Mouse (Mus musculus) hindbrain, embryonic 14.5 days (tissue): ENCODE data around the gene Rnf38. TPM values are rescaled to one million over a fixed set of nuclear protein-coding genes. Genes with fewer than 3 reads are reported as not detected.

Experiments
- ATAC-seq: fragments of 200-750 bp; cut with Nextera tagmentation; 2 replicates; pipeline ENCODE4 v1.8.0; 2017; ENCODE audit warnings: moderate number of reproducible peaks, mild to moderate bottlenecking, moderate TSS enrichment, moderate library complexity; ENCODE audit not compliant: low FRiP score
- DNase-seq: peaks from one replicate; pipeline ENCODE4 v3.0.0-alpha.2; 2015; ENCODE audit warnings: low spot score
- H3K27ac ChIP-seq: fragments of 300-500 bp; sonication (generic); 2 replicates; pipeline ENCODE4 v1.5.1; 2014; ENCODE audit warnings: mild to moderate bottlenecking, moderate library complexity
- H3K27me3 ChIP-seq: fragments of 300-500 bp; sonication (generic); 2 replicates; pipeline ENCODE4 v1.6.1; 2014; ENCODE audit warnings: mild to moderate bottlenecking, low read length, mixed read lengths; ENCODE audit not compliant: control insufficient read depth, insufficient read depth
- H3K36me3 ChIP-seq: fragments of 300-500 bp; sonication (generic); replicated peaks from 2 replicates; pipeline ENCODE4 v1.6.1; 2014; ENCODE audit not compliant: control insufficient read depth, insufficient read depth
- H3K4me1 ChIP-seq: fragments of 300-500 bp; sonication (generic); replicated peaks from 2 replicates; pipeline ENCODE4 v1.6.1; 2014; ENCODE audit warnings: antibody characterized with exemption, low read length, mixed read lengths; ENCODE audit not compliant: control insufficient read depth, insufficient read depth
- H3K4me2 ChIP-seq: fragments of 300-500 bp; sonication (generic); replicated peaks from 2 replicates; pipeline ENCODE4 v1.6.1; 2014; ENCODE audit warnings: mild to moderate bottlenecking, moderate library complexity
- H3K4me3 ChIP-seq: fragments of 300-500 bp; sonication (generic); replicated peaks from 2 replicates; pipeline ENCODE4 v1.5.1; 2014; ENCODE audit warnings: mild to moderate bottlenecking, low read length
- H3K9ac ChIP-seq: fragments of 300-500 bp; sonication (generic); 2 replicates; pipeline ENCODE4 v1.6.1; 2014
- H3K9me3 ChIP-seq: fragments of 300-500 bp; sonication (generic); 2 replicates; pipeline ENCODE4 v1.6.1; 2016; ENCODE audit warnings: low read length; ENCODE audit not compliant: control insufficient read depth
- WGBS: fragments of 180-500 bp; shearing (Covaris S2); extraction: QIAGEN DNeasy Blood & Tissue Kit; methylation state at CpG from one replicate; pipeline ENCODE4 v1.1.7; 2014; 5-methylcytosine and 5-hydroxymethylcytosine counted together
- polyA plus RNA-seq: library from polyadenylated mRNA; unstranded; fragments of >200 nt; fragmentation: Nextera tagmentation; extraction: Ambion mirVana; gene quantifications from 2 replicates; pipeline ENCODE4 v1.2.1, GENCODE M21; 2014

The Rnf38 gene
- polyA plus RNA-seq, 1 experiment from 2014 or later = 46.6 TPM

DNA sequence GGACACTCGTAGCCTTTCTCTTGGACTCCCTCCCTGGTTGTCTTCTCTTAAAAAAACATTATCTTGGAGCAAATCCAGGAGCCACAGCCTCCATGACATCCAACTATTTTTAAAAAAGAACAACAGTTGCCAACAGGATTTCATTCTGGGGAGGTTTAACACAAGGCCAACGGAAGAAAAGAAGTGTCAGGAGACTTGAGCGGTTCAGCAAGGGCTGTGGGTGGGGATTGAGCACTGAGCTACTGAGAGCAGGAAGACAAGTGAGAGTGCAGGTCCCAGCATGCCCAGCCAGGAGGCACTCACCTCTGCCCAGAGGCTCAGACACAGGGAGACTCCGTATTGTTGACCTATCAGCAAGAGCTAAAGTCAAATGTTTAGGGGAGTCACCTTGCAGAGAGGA, 120.8 kb downstream of the Rnf38 start:
- Histone ChIP-seq H3K36me3 (no peaks in the 10 kb centered on the region), H3K27me3 (no peaks in the 10 kb centered on the region), H3K4me3 (no peak overlapping the region), H3K4me1 (no peaks in the 10 kb centered on the region; the same call in 1 of the 2 replicates), H3K4me2 (no peak overlapping the region), H3K9me3 (no peaks in the 10 kb centered on the region), H3K9ac (no peak overlapping the region), H3K27ac (no peak overlapping the region)
- 30% methylated on average over 4 of the region's 4 CpGs for WGBS
- ATAC-seq (no peak), DNase-seq (no peak)

DNA sequence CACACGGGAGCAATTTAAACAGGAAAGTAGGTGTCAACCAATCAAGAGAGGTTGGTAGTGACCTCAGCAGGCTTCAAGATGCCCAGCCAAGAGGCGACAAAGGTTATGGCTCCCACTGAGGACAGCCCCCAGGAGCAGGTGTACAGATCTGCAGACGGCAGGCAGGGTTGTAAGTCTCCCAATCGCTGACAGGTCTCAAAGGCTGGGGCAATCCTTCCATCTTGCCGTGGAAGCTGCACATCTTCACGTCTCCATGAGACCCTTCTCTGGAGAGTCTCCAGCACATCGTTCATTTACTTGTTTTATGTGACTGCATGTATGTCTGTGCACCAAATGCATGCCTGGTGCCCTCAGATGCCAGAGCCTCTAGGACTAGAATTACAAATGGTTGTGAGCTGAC, 122.8 kb downstream of the Rnf38 start:
- Histone ChIP-seq H3K36me3 (no peaks in the 10 kb centered on the region), H3K4me3 (no peak overlapping the region), H3K4me2 (no peak overlapping the region), H3K9me3 (no peaks in the 10 kb centered on the region), H3K9ac (no peak overlapping the region), H3K4me1 (peaks cover 6% of the 10 kb centered on the region; the same call in 1 of the 2 replicates), H3K27me3 (no peaks in the 10 kb centered on the region), H3K27ac (no peak overlapping the region)
- WGBS = 85% methylated on average over 7 of the region's 7 CpGs
- DNase-seq (no peak), ATAC-seq (no peak)

DNA sequence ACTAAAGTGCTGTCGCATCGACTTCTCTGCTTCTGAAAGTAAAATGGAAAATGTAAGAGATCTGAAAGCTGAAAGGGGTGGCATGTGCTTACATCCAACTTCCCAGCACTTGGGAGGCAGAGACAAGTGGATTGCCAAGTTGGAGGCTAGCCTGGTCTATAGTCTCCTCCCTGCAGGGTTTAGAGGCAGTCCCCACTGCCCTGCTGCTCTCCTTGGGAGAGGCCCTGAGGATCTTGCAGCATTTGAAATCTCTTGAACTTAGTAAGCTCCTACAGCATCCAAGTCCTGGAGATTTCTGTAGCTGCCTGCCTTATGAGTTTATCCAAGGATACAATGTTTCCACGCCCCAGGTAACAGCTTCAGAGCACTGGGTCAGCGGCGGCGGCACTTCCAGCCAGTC, 125.3 kb downstream of the Rnf38 start:
- ATAC-seq (no peak), DNase-seq (no peak)
- Histone ChIP-seq H3K4me1 (peaks cover 6% of the 10 kb centered on the region; the same call in 1 of the 2 replicates), H3K9ac (no peak overlapping the region), H3K9me3 (no peaks in the 10 kb centered on the region), H3K4me2 (no peak overlapping the region), H3K4me3 (no peak overlapping the region), H3K27me3 (no peaks in the 10 kb centered on the region), H3K36me3 (no peaks in the 10 kb centered on the region), H3K27ac (no peak overlapping the region)
- WGBS = 95% methylated on average over 6 of the region's 6 CpGs

DNA sequence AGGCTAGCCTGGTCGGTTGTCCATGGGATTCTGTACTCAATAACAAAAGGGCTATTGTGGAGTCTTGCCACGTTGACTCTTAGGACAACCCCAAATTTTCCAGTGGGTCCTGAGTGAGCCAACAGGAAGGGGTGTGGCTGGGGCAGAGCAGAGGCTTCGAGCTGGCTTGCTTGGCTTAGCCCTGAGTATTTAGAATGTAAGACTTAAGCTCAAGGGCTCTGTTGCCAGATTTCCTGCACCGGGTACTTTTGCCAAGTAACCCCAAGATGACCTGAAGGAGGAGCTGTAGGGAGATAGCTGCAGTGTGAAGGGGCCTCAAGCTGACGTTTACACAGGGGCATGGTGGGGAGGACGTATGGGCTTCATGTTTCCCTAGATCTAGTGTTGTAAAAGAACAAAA, 126.2 kb downstream of the Rnf38 start:
- Histone ChIP-seq H3K9ac (no peak overlapping the region), H3K27me3 (no peaks in the 10 kb centered on the region), H3K4me3 (no peak overlapping the region), H3K36me3 (no peaks in the 10 kb centered on the region), H3K9me3 (no peaks in the 10 kb centered on the region), H3K27ac (no peak overlapping the region), H3K4me2 (no peak overlapping the region), H3K4me1 (0 out of 2 replicates have a peak, but pooled peaks cover 10% of the 10 kb centered on the region)
- 59% methylated on average over 6 of the region's 6 CpGs for WGBS
- ATAC-seq = no peak
- no peak for DNase-seq

DNA sequence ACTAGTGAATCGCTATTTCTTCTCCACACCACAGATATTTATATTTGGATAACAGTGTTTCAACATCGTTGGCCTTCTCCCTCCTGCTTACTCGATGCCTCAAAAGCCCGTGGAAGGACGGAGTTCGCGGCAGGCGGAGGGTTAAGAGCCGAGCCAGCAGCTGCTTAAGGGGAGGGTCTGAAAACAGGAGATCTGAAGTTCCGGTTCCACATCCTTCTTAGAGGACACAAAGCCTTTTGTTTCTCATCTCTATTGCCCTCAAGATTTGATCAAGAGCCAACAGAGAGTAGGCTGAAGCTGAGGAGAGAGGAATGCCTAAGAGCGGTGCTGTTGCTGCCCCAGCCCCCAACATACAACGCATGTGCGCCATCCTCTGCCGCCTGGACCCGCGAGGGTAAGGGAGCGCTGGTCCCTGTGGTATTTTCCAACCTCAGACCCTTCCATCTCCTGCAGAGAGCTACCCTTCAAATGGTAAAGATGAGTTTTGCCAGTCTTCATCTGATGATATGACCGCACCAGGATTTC, 127.2 kb downstream of the Rnf38 start:
- 32% methylated on average over 18 of the region's 18 CpGs for WGBS
- peak overlapping the region; percentile 19 for H3K4me3 ChIP-seq
- H3K27me3 ChIP-seq = no peaks in the 10 kb centered on the region
- H3K27ac ChIP-seq = 0 out of 2 replicates have a peak overlapping the region, but pooled peaks have one; percentile 4
- 0 out of 2 replicates have a peak, but pooled peaks cover 10% of the 10 kb centered on the region for H3K4me1 ChIP-seq
- peak overlapping the region; percentile 41 for H3K4me2 ChIP-seq
- H3K9me3 ChIP-seq = no peaks in the 10 kb centered on the region
- no peak overlapping the region; the same call in 1 of the 2 replicates for H3K9ac ChIP-seq
- no peak; the same call in 1 of the 2 replicates for ATAC-seq
- DNase-seq = peak; percentile 39
- no peaks in the 10 kb centered on the region for H3K36me3 ChIP-seq

DNA sequence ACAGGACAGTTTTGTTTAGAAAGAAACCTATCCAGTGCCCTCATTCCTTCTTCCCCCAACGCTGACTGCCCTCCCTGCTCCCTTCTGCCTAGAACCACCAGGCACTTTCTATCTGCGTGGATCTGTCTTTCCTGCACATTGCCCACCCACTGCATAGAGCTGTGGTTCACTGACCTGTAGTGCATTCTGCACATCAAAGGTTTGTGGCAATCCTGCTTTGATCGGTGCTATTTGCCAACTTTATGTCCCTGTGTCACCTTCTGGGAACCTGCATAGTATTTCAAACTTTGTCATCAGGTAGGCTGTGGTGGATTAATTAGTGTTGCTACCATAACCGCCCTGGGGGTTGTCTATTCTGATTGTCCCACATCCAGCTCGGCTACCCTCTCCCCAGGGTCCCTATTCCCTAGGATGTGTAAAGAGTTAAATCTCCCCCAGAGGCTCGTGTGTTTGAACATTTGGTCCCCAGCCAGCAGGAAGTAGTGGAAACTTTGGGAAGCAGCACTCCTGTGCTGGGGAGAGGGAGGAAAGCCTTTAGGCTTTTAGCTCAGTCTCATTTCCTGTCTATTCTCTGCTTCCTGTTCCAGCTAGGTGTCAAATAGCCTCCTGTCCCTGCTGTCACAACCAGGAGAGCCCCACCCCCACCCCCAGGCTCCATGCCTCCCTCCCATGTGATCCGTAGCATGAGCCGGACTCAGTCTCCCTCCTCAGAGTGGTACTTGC, 129.2 kb downstream of the Rnf38 start:
- Histone ChIP-seq H3K9me3 (no peaks in the 10 kb centered on the region), H3K4me3 (no peak overlapping the region), H3K4me1 (0 out of 2 replicates have a peak, but pooled peaks cover 10% of the 10 kb centered on the region), H3K27ac (no peak overlapping the region), H3K4me2 (no peak overlapping the region), H3K36me3 (no peaks in the 10 kb centered on the region), H3K27me3 (no peaks in the 10 kb centered on the region), H3K9ac (no peak overlapping the region)
- no peak for DNase-seq
- 64% methylated on average over 8 of the region's 8 CpGs for WGBS
- no peak for ATAC-seq

DNA sequence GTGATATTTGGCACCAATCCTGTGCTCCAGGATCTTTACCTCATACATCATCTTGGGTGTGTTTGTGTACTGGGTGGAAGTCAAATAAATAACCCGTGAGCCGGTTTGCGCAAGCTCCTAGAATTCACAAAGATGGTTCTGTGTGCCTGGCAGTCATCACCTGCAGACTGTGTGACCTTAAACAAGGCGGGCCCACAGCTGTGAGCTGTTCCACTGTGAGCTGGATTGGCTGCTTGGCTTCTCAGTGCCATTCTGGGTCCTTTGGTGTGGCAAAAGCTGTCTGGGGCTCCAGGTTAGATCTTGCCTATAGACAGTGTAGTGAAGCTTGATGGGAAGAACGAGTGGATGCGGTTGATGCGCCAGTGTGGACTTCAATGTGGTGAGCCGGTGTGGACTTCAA, 130.0 kb downstream of the Rnf38 start:
- no peak overlapping the region for H3K4me3 ChIP-seq
- H3K9me3 ChIP-seq = no peaks in the 10 kb centered on the region
- no peaks in the 10 kb centered on the region for H3K36me3 ChIP-seq
- H3K4me1 ChIP-seq = 0 out of 2 replicates have a peak, but pooled peaks cover 10% of the 10 kb centered on the region
- ATAC-seq (no peak), DNase-seq (no peak)
- no peak overlapping the region for H3K9ac ChIP-seq
- H3K4me2 ChIP-seq = no peak overlapping the region
- no peak overlapping the region for H3K27ac ChIP-seq
- H3K27me3 ChIP-seq = no peaks in the 10 kb centered on the region
- 82% methylated on average over 8 of the region's 8 CpGs for WGBS

DNA sequence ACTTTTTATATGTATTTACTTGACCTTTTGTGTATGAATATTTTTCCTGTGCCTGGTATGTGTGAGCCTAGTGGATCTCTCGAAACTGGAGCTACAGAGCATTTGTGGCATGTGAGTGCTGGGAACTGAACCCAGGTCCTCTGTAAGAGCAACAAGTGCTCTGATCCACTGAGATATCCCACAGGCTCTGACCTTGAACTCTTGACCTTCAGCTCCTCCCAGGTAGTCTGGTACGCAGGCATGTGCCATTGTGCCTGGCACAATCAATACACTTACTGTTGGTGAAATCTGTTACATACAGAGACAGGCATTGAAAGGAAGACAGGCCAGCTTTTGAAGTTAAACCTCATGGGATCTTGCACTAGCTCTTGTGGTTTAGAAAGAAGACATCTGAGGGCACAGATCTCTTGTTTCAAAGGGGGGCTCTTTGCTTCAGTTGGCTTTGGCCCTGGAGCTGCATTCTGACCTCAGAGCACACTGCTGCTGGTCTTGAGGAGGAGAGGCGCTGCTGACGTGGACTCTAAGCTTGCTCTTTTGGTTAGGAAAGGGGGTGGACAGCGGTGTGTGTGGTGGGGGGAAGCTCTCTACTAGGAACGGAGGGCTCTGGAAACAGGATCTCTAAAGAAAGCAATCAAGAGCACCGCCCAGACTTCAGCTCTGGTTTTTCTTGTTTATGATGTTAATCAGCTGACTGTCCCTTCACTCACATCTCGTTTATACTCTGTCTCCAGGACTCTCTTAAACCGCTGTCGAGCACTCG, 135.8 kb downstream of the Rnf38 start:
- H3K27me3 ChIP-seq = no peaks in the 10 kb centered on the region
- no peak for DNase-seq
- no peak overlapping the region for H3K4me2 ChIP-seq
- H3K4me1 ChIP-seq = 0 out of 2 replicates have a peak, but pooled peaks cover under 1% of the 10 kb centered on the region
- no peaks in the 10 kb centered on the region for H3K9me3 ChIP-seq
- H3K36me3 ChIP-seq = no peaks in the 10 kb centered on the region
- no peak for ATAC-seq
- H3K27ac ChIP-seq = no peak overlapping the region
- WGBS = 55% methylated on average over 11 of the region's 11 CpGs
- H3K9ac ChIP-seq = no peak overlapping the region
- no peak overlapping the region for H3K4me3 ChIP-seq

DNA sequence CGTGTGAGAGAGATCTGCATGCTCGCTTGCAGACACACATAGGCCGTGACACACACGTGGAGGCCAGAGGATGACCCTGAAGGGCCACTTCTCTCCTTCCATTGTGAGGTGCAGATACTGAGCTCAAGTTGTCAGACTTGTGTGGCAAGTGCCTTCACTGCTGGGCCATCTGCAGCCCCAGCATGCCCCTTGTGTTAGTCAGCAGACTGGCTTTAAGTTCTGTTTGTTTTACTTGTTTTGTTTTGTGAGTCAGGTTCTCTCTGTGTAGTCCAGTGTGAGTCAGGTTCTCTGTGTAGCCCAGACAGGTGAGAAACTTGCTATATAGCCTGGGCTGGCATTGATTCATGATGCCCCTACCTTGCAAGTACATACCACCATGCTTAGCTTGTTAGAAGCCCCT, 139.1 kb downstream of the Rnf38 start:
- Histone ChIP-seq H3K27me3 (no peaks in the 10 kb centered on the region), H3K4me2 (no peak overlapping the region), H3K4me1 (no peaks in the 10 kb centered on the region), H3K36me3 (no peaks in the 10 kb centered on the region), H3K4me3 (no peak overlapping the region), H3K9me3 (no peaks in the 10 kb centered on the region), H3K27ac (no peak overlapping the region), H3K9ac (no peak overlapping the region)
- 85% methylated on average over 4 of the region's 4 CpGs for WGBS
- ATAC-seq = no peak
- DNase-seq = no peak
